Mouse (Mus musculus) retina, embryonic 14.5 days (tissue): ENCODE results near the gene Plcd1.

Source experiments
- DNase-seq: peaks from one replicate; pipeline ENCODE4 v3.0.0-alpha.2; 2015; ENCODE audit warnings: low spot score

Plcd1 gene

GRCm38 (mm10) chr9:119025263-119025662, 68.0 kb downstream of the Plcd1 start:
- no peak for DNase-seq

DNA sequence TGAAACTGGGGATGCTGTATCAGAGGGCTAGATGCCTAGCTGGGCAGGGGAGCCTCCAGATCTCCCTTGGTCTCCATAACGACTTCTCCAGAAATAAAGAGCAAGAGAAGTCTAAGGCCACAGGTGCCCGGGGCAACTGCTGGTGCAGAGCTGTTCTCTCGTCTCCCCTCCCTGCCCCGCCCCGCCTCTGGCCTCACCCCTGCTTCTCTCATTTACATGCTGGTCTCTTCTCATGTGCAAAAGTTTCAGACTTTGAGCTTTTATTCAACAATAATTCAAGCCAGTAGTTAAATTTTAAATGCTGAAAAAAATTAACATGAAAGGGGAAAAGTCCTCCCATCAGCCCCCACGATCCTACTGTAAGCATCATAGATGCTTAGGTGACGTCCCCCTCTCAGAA, 71.6 kb downstream of the Plcd1 start:
- DNase-seq, result no peak
